Mouse (Mus musculus): ENCODE measurements around the gene Abr. TPM values are rescaled to one million over a fixed set of nuclear protein-coding genes. Genes with fewer than 3 reads are reported as not detected.
A peak's percentile ranks its signal among the peaks of the same experiment; 100 is the strongest.

Abr gene
- polyA plus RNA-seq, 1 experiment from 2014 or later, result 136 TPM

DNA sequence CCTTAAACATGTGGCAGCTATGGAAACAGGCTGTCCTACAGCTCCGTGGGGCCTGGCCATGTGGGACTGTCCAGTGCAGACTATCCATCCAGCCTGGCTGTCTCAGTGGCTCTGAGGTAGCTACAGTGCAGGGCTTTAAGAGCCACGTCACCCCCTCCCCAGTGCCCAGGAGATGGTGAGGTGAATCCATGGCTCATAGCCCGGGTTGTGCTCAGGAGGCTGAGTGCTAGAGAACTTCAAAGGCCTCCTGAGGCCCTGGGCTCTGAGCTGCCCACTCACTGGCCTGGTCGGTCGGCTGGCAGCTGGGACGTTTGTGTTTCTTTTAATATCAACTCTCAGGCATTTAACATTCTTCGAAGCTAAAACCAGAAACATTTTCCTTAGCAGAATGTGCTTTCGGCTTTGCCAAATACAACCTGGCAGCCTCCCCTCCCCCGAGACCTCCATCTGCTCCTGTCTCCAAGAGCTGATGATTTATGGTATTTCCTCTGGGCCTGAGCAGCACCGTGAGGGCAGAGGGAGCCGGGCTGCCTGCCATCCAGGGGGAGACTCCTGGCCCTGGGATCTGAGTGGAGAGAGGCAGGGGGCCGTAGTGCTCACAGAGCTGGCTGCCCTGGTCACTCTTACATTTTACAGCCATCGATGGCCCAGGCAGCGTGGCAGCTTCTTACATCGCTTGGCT, 172.5 kb downstream of the Abr start:
- Histone ChIP-seq H3K27ac (replicated peaks; ENCODE audit: low read depth, low read length) (peak overlapping the region; percentile 83), H3K4me1 (ENCODE audit: control insufficient read depth, insufficient read depth, low read length) (peaks cover 34% of the 10 kb centered on the region), H3K27me3 (ENCODE audit: control insufficient read depth, insufficient read depth, low read length) (no peaks in the 10 kb centered on the region), H3K36me3 (ENCODE audit: control insufficient read depth, insufficient read depth, low read length) (peaks cover 77% of the 10 kb centered on the region), H3K4me2 (ENCODE audit: low read length) (peak overlapping the region; percentile 29; the same call in 1 of the 2 replicates), H3K9ac (replicated peaks; ENCODE audit: low read length) (peak overlapping the region; percentile 36; the same call in 1 of the 2 replicates), H3K9me3 (ENCODE audit: control insufficient read depth, low read length) (no peaks in the 10 kb centered on the region), H3K4me3 (replicated peaks; ENCODE audit: low read depth, low read length) (no peak overlapping the region)
- 17% methylated on average over 15 of the region's 15 CpGs for WGBS
- DNase-seq (peak; percentile 71), ATAC-seq (ENCODE audit: low FRiP score, low TSS enrichment) (peak; percentile 47; the same call in 1 of the 2 replicates)

GRCm38 (mm10) chr11:76446251-76446650, 175.9 kb downstream of the Abr start:
- Histone ChIP-seq H3K36me3 (ENCODE audit: control insufficient read depth, insufficient read depth, low read length) (peaks cover 64% of the 10 kb centered on the region), H3K9me3 (ENCODE audit: control insufficient read depth, low read length) (no peaks in the 10 kb centered on the region), H3K27me3 (ENCODE audit: control insufficient read depth, insufficient read depth, low read length) (no peaks in the 10 kb centered on the region), H3K4me1 (ENCODE audit: control insufficient read depth, insufficient read depth, low read length) (peaks cover 34% of the 10 kb centered on the region), H3K27ac (replicated peaks; ENCODE audit: low read depth, low read length) (no peak overlapping the region), H3K9ac (replicated peaks; ENCODE audit: low read length) (no peak overlapping the region), H3K4me2 (ENCODE audit: low read length) (no peak overlapping the region), H3K4me3 (replicated peaks; ENCODE audit: low read depth, low read length) (no peak overlapping the region)
- peak; percentile 78 for DNase-seq
- WGBS, result 2% methylated on average over 10 of the region's 10 CpGs
- no peak; the same call in 1 of the 2 replicates for ATAC-seq (ENCODE audit: low FRiP score, low TSS enrichment)

DNA sequence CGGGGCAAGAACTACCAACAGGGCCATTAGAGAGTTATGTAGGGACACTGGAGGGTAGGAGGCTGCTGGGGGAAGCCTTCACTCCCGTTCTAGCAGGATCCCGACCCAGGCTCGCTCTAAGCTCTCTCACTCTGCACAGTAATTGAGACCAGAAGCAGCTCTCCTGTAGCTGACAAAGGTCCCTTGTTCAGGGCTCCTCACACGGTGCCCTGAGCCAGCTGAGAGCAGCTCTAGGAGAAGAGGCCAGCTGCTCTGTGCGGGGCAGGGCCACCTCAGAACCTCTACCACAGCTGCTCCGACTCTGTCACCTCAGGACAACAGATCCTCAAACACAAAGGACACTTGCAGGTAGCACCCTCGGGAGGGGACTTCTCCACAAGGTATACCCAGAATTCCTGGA, 176.7 kb downstream of the Abr start:
- no peak for DNase-seq
- no peak overlapping the region for H3K9ac ChIP-seq (replicated peaks; ENCODE audit: low read length)
- no peak overlapping the region for H3K4me2 ChIP-seq (ENCODE audit: low read length)
- H3K27me3 ChIP-seq (ENCODE audit: control insufficient read depth, insufficient read depth, low read length), result no peaks in the 10 kb centered on the region
- peaks cover 56% of the 10 kb centered on the region for H3K36me3 ChIP-seq (ENCODE audit: control insufficient read depth, insufficient read depth, low read length)
- WGBS, result 25% methylated on average over 8 of the region's 8 CpGs
- no peak for ATAC-seq (ENCODE audit: low FRiP score, low TSS enrichment)
- H3K9me3 ChIP-seq (ENCODE audit: control insufficient read depth, low read length), result no peaks in the 10 kb centered on the region
- H3K4me3 ChIP-seq (replicated peaks; ENCODE audit: low read depth, low read length), result no peak overlapping the region
- peaks cover 35% of the 10 kb centered on the region for H3K4me1 ChIP-seq (ENCODE audit: control insufficient read depth, insufficient read depth, low read length)
- H3K27ac ChIP-seq (replicated peaks; ENCODE audit: low read depth, low read length), result no peak overlapping the region

DNA sequence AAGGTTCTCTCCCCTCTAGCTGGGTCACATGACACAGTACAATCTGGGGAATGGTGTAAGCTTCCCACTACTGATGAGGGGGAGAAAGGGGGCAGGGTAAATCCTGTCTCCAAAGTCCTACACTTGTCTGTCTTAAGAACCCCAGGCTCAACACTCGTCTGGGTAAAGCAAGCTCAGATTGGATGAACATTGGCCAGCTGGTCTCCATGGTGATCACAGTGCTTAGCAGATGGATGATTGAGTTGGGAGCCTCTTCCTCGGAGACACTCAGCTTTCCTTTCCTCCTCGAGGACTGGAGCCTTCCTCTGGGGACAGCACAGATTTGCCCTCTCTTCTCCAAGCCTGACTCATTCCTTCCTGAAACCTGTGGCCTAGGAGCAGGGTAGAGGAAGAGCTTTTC, 182.4 kb downstream of the Abr start:
- Histone ChIP-seq H3K4me1 (ENCODE audit: control insufficient read depth, insufficient read depth, low read length) (peaks cover 24% of the 10 kb centered on the region), H3K27me3 (ENCODE audit: control insufficient read depth, insufficient read depth, low read length) (no peaks in the 10 kb centered on the region), H3K9ac (replicated peaks; ENCODE audit: low read length) (no peak overlapping the region), H3K4me2 (ENCODE audit: low read length) (no peak overlapping the region), H3K36me3 (ENCODE audit: control insufficient read depth, insufficient read depth, low read length) (peaks cover 51% of the 10 kb centered on the region), H3K4me3 (replicated peaks; ENCODE audit: low read depth, low read length) (no peak overlapping the region), H3K27ac (replicated peaks; ENCODE audit: low read depth, low read length) (no peak overlapping the region; the same call in 1 of the 2 replicates), H3K9me3 (ENCODE audit: control insufficient read depth, low read length) (no peaks in the 10 kb centered on the region)
- DNase-seq, result peak; percentile 41
- WGBS, result 6% methylated on average over 3 of the region's 3 CpGs
- no peak for ATAC-seq (ENCODE audit: low FRiP score, low TSS enrichment)

DNA sequence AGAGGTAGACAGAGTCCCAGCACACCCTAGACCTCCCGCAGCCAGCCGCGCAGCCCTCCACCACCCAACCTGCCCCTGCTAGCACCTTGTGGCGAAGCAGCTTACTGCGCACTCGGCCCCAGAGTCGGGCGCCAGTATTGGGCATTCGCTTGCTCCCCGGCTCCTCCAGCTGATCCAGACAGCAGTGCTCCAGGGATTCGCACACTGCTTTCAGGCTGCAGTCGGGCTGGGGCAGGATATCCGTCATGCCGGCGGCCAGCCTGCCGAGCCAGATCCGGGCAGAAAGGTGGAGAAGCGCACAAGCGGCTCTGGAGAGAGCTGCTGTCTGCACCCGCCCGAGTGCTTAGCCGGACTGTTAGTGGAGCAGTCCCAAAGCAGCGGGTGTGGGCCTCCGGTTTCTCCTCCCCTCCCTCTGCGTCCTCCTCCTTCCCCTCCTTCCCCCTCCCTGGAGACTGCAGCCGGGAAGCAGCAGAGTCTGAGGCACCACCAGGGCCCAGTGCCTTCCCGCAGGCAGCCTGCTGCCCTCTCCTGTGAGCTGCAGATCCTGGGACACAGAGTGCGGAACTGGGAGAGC, 185.2 kb downstream of the Abr start:
- H3K9ac ChIP-seq (replicated peaks; ENCODE audit: low read length), result peak overlapping the region; percentile 23; the same call in 1 of the 2 replicates
- 4% methylated on average over 28 of the region's 28 CpGs for WGBS

GRCm38 (mm10) chr11:76436009-76436408, 186.1 kb downstream of the Abr start:
- Histone ChIP-seq H3K9me3 (ENCODE audit: control insufficient read depth, low read length) (no peaks in the 10 kb centered on the region), H3K9ac (replicated peaks; ENCODE audit: low read length) (no peak overlapping the region), H3K4me1 (ENCODE audit: control insufficient read depth, insufficient read depth, low read length) (peaks cover 24% of the 10 kb centered on the region), H3K27ac (replicated peaks; ENCODE audit: low read depth, low read length) (no peak overlapping the region), H3K4me2 (ENCODE audit: low read length) (no peak overlapping the region), H3K27me3 (ENCODE audit: control insufficient read depth, insufficient read depth, low read length) (no peaks in the 10 kb centered on the region), H3K36me3 (ENCODE audit: control insufficient read depth, insufficient read depth, low read length) (peaks cover 53% of the 10 kb centered on the region), H3K4me3 (replicated peaks; ENCODE audit: low read depth, low read length) (no peak overlapping the region)
- DNase-seq (no peak), ATAC-seq (ENCODE audit: low FRiP score, low TSS enrichment) (no peak)
- 81% methylated on average over 5 of the region's 5 CpGs for WGBS

More for the DNA sequence above, 185.2 kb downstream of the Abr start:
- Histone ChIP-seq H3K9me3 (ENCODE audit: control insufficient read depth, low read length) (no peaks in the 10 kb centered on the region), H3K4me2 (ENCODE audit: low read length) (peak overlapping the region; percentile 45), H3K4me1 (ENCODE audit: control insufficient read depth, insufficient read depth, low read length) (peaks cover 24% of the 10 kb centered on the region), H3K27me3 (ENCODE audit: control insufficient read depth, insufficient read depth, low read length) (no peaks in the 10 kb centered on the region), H3K36me3 (ENCODE audit: control insufficient read depth, insufficient read depth, low read length) (peaks cover 54% of the 10 kb centered on the region), H3K4me3 (replicated peaks; ENCODE audit: low read depth, low read length) (peak overlapping the region; percentile 21), H3K27ac (replicated peaks; ENCODE audit: low read depth, low read length) (peak overlapping the region; percentile 70; the same call in 1 of the 2 replicates)
- DNase-seq, result peak; percentile 61
- peak; percentile 48; the same call in 1 of the 2 replicates for ATAC-seq (ENCODE audit: low FRiP score, low TSS enrichment)

DNA sequence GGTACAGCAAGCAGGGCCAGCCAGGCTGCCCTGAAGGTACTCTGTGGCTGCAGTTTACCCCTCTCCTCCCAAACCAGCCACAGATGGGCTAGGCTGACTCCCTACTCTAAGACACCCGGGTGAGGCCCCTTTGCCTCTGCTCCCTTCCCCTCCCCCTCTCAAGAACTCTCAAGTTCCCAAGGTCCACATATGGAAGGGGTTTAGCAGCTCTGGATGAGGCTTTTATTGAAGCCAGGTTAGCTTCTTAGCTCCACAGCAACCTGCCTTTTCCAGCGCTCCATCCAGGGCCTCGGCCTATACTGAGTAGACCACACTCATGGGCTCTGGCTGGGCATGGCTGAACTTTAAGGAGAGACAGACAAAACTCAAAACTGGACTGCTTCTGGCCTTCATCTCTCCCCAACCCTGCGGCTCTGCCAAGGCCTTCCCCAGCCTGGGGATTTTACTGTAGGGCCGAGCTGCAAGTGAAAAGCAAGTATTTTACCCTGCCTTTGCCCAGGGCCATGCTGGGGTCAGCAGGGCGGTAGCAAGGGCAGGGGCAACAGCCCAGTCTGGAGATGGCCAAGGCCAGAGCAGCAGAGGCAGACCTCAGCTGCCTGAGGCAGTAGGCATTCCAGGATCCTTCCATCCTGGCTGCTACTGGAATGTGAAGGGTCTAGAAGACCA, 192.0 kb downstream of the Abr start:
- Histone ChIP-seq H3K4me1 (ENCODE audit: control insufficient read depth, insufficient read depth, low read length) (0 out of 2 replicates have a peak, but pooled peaks cover 5% of the 10 kb centered on the region), H3K4me2 (ENCODE audit: low read length) (no peak overlapping the region), H3K9ac (replicated peaks; ENCODE audit: low read length) (0 out of 2 replicates have a peak overlapping the region, but pooled peaks have one; percentile 6), H3K9me3 (ENCODE audit: control insufficient read depth, low read length) (no peaks in the 10 kb centered on the region), H3K4me3 (replicated peaks; ENCODE audit: low read depth, low read length) (no peak overlapping the region), H3K27me3 (ENCODE audit: control insufficient read depth, insufficient read depth, low read length) (no peaks in the 10 kb centered on the region), H3K36me3 (ENCODE audit: control insufficient read depth, insufficient read depth, low read length) (peaks cover 41% of the 10 kb centered on the region), H3K27ac (replicated peaks; ENCODE audit: low read depth, low read length) (peak overlapping the region; percentile 49)
- 76% methylated on average over 6 of the region's 6 CpGs for WGBS
- ATAC-seq (ENCODE audit: low FRiP score, low TSS enrichment), result no peak
- no peak for DNase-seq

DNA sequence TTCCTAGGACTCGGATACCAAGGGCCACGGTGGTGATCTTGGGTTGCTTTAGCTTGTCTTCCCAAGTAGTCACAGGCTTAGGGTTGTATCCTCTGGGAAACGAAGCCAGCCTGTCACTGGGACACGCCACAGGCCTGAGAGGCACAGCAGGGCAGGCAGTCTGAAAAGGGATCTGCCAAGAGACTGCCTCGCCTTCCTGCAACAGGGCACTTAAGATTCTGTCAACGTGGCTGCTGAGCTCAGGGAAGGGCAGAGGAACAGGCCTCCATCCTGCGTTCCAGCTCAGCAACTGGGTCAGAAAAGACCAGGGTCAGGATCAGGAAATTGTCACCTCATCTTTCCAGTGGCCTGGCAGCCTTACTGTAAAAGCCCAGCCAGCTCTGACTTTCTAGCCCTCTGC, 192.6 kb downstream of the Abr start:
- no peak overlapping the region for H3K4me3 ChIP-seq (replicated peaks; ENCODE audit: low read depth, low read length)
- no peak overlapping the region for H3K4me2 ChIP-seq (ENCODE audit: low read length)
- peak overlapping the region; percentile 49; the same call in 1 of the 2 replicates for H3K27ac ChIP-seq (replicated peaks; ENCODE audit: low read depth, low read length)
- peaks cover 44% of the 10 kb centered on the region for H3K36me3 ChIP-seq (ENCODE audit: control insufficient read depth, insufficient read depth, low read length)
- no peak overlapping the region for H3K9ac ChIP-seq (replicated peaks; ENCODE audit: low read length)
- no peak for ATAC-seq (ENCODE audit: low FRiP score, low TSS enrichment)
- no peak for DNase-seq
- no peaks in the 10 kb centered on the region for H3K9me3 ChIP-seq (ENCODE audit: control insufficient read depth, low read length)
- H3K4me1 ChIP-seq (ENCODE audit: control insufficient read depth, insufficient read depth, low read length), result 0 out of 2 replicates have a peak, but pooled peaks cover 5% of the 10 kb centered on the region
- H3K27me3 ChIP-seq (ENCODE audit: control insufficient read depth, insufficient read depth, low read length), result no peaks in the 10 kb centered on the region
- 50% methylated on average over 7 of the region's 7 CpGs for WGBS

Measured in midbrain, embryonic 14.5 days (tissue).